Mouse (Mus musculus) limb, embryonic 10.5 days (tissue): Measurements from ENCODE around the gene Osm. TPM values are rescaled to one million over a fixed set of nuclear protein-coding genes. Genes with fewer than 3 reads are reported as not detected.
A peak's percentile ranks its signal among the peaks of the same experiment; 100 is the strongest.

ENCODE experiments used
- DNase-seq: peaks from one replicate; pipeline ENCODE4 v3.0.0-alpha.2; 2017; ENCODE audit warnings: low spot score
- H3K27ac ChIP-seq: fragments of 300-500 bp; sonication (generic); 2 replicates; pipeline ENCODE4 v1.5.1; 2016; ENCODE audit warnings: mild to moderate bottlenecking
- H3K27me3 ChIP-seq: fragments of 300-500 bp; sonication (generic); 2 replicates; pipeline ENCODE4 v1.6.1; 2016; ENCODE audit warnings: low read depth, mild to moderate bottlenecking; ENCODE audit not compliant: poor library complexity, severe bottlenecking
- H3K36me3 ChIP-seq: fragments of 300-500 bp; sonication (generic); 2 replicates; pipeline ENCODE4 v1.6.1; 2016; ENCODE audit warnings: mild to moderate bottlenecking, moderate library complexity
- H3K4me1 ChIP-seq: fragments of 300-500 bp; sonication (generic); 2 replicates; pipeline ENCODE4 v1.6.1; 2016
- H3K4me3 ChIP-seq: fragments of 300-500 bp; sonication (generic); 2 replicates; pipeline ENCODE4 v1.5.1; 2016; ENCODE audit warnings: mild to moderate bottlenecking, moderate library complexity
- H3K9me3 ChIP-seq: fragments of 300-500 bp; sonication (generic); replicated peaks from 2 replicates; pipeline ENCODE4 v1.6.1; 2016; ENCODE audit warnings: mild to moderate bottlenecking
- WGBS: fragments of 180-500 bp; shearing (Covaris S2); methylation state at CpG from one replicate; pipeline ENCODE4 v1.1.7; 2016; 5-methylcytosine and 5-hydroxymethylcytosine counted together
- polyA plus RNA-seq: library from polyadenylated mRNA; unstranded; fragments of >200 nt; fragmentation: Nextera tagmentation; extraction: Ambion mirVana; gene quantifications from 2 replicates; pipeline ENCODE4 v1.2.1, GENCODE M21; 2016

Gene Osm
- polyA plus RNA-seq, 1 experiment from 2014 or later, result not detected

GRCm38 (mm10) chr11:4203705-4204074 is 32.5 kb upstream of the Osm start:
- WGBS, result 68% methylated on average over 2 of the region's 2 CpGs
- H3K36me3 ChIP-seq, result peaks cover 27% of the 10 kb centered on the region
- no peaks in the 10 kb centered on the region for H3K27me3 ChIP-seq
- no peaks in the 10 kb centered on the region for H3K9me3 ChIP-seq
- DNase-seq, result no peak
- H3K27ac ChIP-seq, result no peak overlapping the region
- no peak overlapping the region for H3K4me3 ChIP-seq
- no peaks in the 10 kb centered on the region for H3K4me1 ChIP-seq

DNA sequence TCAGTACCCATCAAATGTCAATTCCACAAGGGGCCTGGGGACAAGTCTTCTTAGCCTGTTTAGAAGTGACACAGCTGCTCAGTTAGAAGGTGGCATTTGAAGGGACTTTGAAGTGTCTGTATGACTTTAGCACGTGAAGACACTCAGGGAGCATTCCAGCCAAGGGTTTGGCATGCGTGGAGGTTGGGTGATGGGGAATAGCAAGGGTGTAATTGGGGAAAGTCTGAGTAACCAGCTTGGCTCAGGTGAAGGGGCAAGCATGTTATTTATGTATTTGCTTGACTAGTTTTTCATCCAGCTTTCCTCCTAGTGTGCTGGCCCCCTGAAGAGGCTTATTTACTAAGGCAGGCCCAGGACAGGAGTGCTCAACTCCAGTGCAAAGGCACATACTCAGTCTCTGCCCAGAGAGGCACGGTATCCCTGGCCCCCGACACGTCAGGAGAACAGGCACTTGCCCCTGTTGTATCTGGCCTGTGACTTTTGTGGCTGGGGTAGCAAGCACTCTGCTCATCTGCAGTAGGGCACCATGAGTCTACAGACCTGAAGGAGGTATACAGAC is 31.0 kb upstream of the Osm start:
- DNase-seq, result no peak
- WGBS, result 87% methylated on average over 5 of the region's 5 CpGs

GRCm38 (mm10) chr11:4205951-4206350 is 30.3 kb upstream of the Osm start:
- WGBS, result 89% methylated on average over 7 of the region's 7 CpGs
- H3K27me3 ChIP-seq, result no peaks in the 10 kb centered on the region
- no peak overlapping the region for H3K4me3 ChIP-seq
- H3K9me3 ChIP-seq, result no peaks in the 10 kb centered on the region
- H3K4me1 ChIP-seq, result no peaks in the 10 kb centered on the region
- peaks cover 44% of the 10 kb centered on the region for H3K36me3 ChIP-seq
- H3K27ac ChIP-seq, result no peak overlapping the region
- no peak for DNase-seq

More for the DNA sequence above, 31.0 kb upstream of the Osm start:
- no peaks in the 10 kb centered on the region for H3K9me3 ChIP-seq
- no peak overlapping the region for H3K27ac ChIP-seq
- H3K27me3 ChIP-seq, result no peaks in the 10 kb centered on the region
- no peak overlapping the region for H3K4me3 ChIP-seq
- no peaks in the 10 kb centered on the region for H3K4me1 ChIP-seq
- H3K36me3 ChIP-seq, result peaks cover 38% of the 10 kb centered on the region

DNA sequence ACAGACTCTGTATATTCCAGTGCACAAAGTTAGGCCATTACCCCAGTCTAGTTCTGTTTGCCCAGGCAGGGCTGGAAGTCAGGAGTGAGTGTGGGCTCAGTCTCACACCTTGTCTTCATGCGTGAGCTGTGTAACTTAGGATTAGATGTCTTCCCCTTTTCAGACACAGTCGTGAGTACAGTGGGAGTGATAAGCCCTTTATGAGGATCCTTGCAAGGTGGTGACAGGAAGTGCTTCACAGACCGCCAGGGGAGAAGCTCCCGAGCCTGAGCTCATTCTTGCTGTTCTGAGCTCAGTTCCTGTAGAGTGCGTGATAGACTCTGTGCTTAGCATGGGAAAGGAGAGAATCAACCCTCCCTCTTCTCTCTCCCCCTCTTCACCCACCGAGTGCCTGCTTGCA is 29.7 kb upstream of the Osm start:
- Histone ChIP-seq H3K27ac (no peak overlapping the region), H3K9me3 (no peaks in the 10 kb centered on the region), H3K36me3 (peaks cover 48% of the 10 kb centered on the region), H3K4me3 (no peak overlapping the region), H3K27me3 (no peaks in the 10 kb centered on the region), H3K4me1 (no peaks in the 10 kb centered on the region)
- DNase-seq, result no peak
- 80% methylated on average over 6 of the region's 6 CpGs for WGBS

- H3K27me3 ChIP-seq, result no peaks in the 10 kb centered on the region
- no peak overlapping the region for H3K27ac ChIP-seq
- no peak for DNase-seq
- peaks cover 57% of the 10 kb centered on the region for H3K36me3 ChIP-seq
- H3K9me3 ChIP-seq, result no peaks in the 10 kb centered on the region
- 94% methylated on average over 9 of the region's 9 CpGs for WGBS
- H3K4me3 ChIP-seq, result no peak overlapping the region
- no peaks in the 10 kb centered on the region for H3K4me1 ChIP-seq
These were observed 28.6 kb upstream of the Osm start for GRCm38 (mm10) chr11:4207655-4208054.

GRCm38 (mm10) chr11:4209556-4209955 is 26.7 kb upstream of the Osm start:
- Histone ChIP-seq H3K9me3 (no peaks in the 10 kb centered on the region), H3K27me3 (no peaks in the 10 kb centered on the region), H3K27ac (no peak overlapping the region), H3K4me3 (no peak overlapping the region), H3K4me1 (no peaks in the 10 kb centered on the region), H3K36me3 (peaks cover 76% of the 10 kb centered on the region)
- 80% methylated on average over 5 of the region's 5 CpGs for WGBS
- no peak for DNase-seq

DNA sequence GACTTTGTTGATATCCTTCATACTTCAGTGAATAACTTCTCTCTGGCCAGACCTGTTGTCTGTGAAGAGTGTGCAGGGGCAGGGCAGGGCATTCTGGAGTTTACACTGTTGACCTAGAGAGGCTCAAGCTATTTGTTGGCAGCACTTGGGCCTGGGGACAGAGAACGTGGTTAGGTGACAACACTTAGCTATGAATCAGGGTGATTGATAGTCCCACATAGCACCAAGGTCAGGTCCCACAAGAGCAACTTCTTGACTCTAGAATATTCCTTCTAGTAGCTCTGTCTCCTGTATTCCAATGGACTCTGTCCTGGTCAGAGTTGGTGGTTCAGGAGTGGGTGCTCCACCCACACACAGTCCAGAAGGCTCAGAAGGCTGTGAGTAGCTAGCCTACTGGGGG is 25.4 kb upstream of the Osm start:
- WGBS, result 65% methylated on average over 1 of the region's 1 CpGs
- H3K36me3 ChIP-seq, result peaks cover 85% of the 10 kb centered on the region
- no peak for DNase-seq
- no peaks in the 10 kb centered on the region for H3K9me3 ChIP-seq
- no peak overlapping the region for H3K4me3 ChIP-seq
- H3K27me3 ChIP-seq, result no peaks in the 10 kb centered on the region
- H3K4me1 ChIP-seq, result no peaks in the 10 kb centered on the region
- H3K27ac ChIP-seq, result no peak overlapping the region

- no peak overlapping the region for H3K27ac ChIP-seq
- H3K4me3 ChIP-seq, result no peak overlapping the region
- H3K36me3 ChIP-seq, result peaks cover 67% of the 10 kb centered on the region
- peaks cover 8% of the 10 kb centered on the region for H3K27me3 ChIP-seq
- WGBS, result 96% methylated on average over 10 of the region's 10 CpGs
- H3K4me1 ChIP-seq, result peaks cover 5% of the 10 kb centered on the region
- H3K9me3 ChIP-seq, result no peaks in the 10 kb centered on the region
- no peak for DNase-seq
These were observed 23.1 kb upstream of the Osm start for GRCm38 (mm10) chr11:4213107-4213506.

DNA sequence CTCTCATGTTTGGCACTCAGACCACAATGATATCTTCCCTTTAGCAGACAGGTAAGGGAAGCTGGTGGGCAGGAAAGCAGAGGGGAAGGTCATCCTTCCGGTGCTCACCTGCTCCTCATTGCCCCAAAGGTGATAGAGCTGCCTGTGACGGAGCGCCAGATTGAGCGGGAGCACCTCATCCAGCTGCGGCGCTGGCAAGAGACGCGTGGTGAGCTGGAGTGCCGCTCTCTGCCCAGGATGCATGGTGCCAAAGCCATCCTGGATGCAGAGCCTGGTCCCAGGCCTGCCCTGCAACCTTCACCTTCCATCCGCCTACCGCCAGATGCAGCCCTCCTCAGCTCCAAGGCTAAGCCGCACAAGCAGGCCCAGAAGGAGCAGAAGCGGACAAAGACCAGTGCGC is 21.6 kb upstream of the Osm start:
- Histone ChIP-seq H3K9me3 (no peaks in the 10 kb centered on the region), H3K36me3 (peaks cover 58% of the 10 kb centered on the region), H3K4me1 (peaks cover 16% of the 10 kb centered on the region), H3K4me3 (no peak overlapping the region), H3K27me3 (peaks cover 22% of the 10 kb centered on the region), H3K27ac (no peak overlapping the region)
- WGBS, result 94% methylated on average over 14 of the region's 14 CpGs
- DNase-seq, result no peak

GRCm38 (mm10) chr11:4215061-4215460 is 21.2 kb upstream of the Osm start:
- H3K27ac ChIP-seq, result no peak overlapping the region
- DNase-seq, result no peak
- WGBS, result 78% methylated on average over 10 of the region's 10 CpGs
- peaks cover 27% of the 10 kb centered on the region for H3K27me3 ChIP-seq
- H3K9me3 ChIP-seq, result no peaks in the 10 kb centered on the region
- H3K4me3 ChIP-seq, result no peak overlapping the region
- peaks cover 16% of the 10 kb centered on the region for H3K4me1 ChIP-seq
- peaks cover 53% of the 10 kb centered on the region for H3K36me3 ChIP-seq

DNA sequence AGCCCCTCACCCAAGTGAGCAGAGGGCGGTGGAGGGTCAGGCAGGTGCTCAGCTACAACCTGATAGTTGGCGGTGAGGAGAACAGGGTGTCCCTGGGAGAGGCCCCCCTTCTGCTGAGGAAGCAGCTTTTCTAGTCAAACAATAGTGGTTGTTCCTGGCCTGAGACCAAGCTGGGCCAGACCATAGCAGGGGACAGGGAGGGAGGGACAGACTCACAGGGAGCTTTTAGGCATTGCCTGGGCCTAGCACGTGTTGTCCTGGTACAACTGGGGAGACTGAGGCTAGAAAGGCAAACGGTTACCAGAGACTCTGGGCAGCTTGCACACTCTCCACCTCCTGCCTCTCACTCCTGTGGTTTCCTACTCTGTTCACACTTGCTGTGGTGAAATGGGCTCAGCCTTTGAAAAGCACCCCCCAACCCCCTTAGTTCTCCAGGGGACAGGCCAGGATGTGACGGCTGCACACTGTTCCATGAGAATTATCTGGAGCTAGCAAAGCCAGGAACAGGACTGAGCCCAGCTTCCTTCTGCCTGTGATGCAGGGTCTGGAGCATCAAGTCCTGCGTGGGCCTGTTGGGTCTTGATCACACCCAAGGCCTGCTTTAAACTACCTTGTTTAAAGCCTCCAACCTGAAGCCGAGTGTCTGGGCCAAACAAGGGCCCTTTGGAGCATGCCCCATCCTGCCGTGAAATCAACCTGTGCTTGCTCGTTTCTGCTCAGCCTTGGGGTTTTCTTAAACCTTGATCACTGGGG is 19.8 kb upstream of the Osm start:
- peaks cover 36% of the 10 kb centered on the region for H3K27me3 ChIP-seq
- no peak overlapping the region for H3K4me3 ChIP-seq
- no peaks in the 10 kb centered on the region for H3K9me3 ChIP-seq
- peaks cover 43% of the 10 kb centered on the region for H3K36me3 ChIP-seq
- peaks cover 16% of the 10 kb centered on the region for H3K4me1 ChIP-seq
- no peak for DNase-seq
- H3K27ac ChIP-seq, result no peak overlapping the region
- 88% methylated on average over 9 of the region's 9 CpGs for WGBS

- peaks cover 40% of the 10 kb centered on the region for H3K27me3 ChIP-seq
- 2% methylated on average over 56 of the region's 56 CpGs for WGBS
- peak within 1 kb of the TSS; percentile 63 for H3K4me3 ChIP-seq
- H3K27ac ChIP-seq, result peak within 1 kb of the TSS; percentile 72
- H3K4me1 ChIP-seq, result peaks cover 16% of the 10 kb centered on the region
- DNase-seq, result peak; percentile 84
- H3K36me3 ChIP-seq, result peaks cover 28% of the 10 kb centered on the region
- no peaks in the 10 kb centered on the region for H3K9me3 ChIP-seq
These were observed 18.1 kb upstream of the Osm start, which contains the start of gene Castor1 for GRCm38 (mm10) chr11:4217914-4218629. Gene Castor1, plus strand, starts transcription at chr11:4218225.

- peak overlapping the region; percentile 72 for H3K27ac ChIP-seq
- peaks cover 16% of the 10 kb centered on the region for H3K4me1 ChIP-seq
- peak overlapping the region; percentile 63 for H3K4me3 ChIP-seq
- peaks cover 22% of the 10 kb centered on the region for H3K36me3 ChIP-seq
- H3K27me3 ChIP-seq, result peaks cover 40% of the 10 kb centered on the region
- DNase-seq, result no peak
- WGBS, result 5% methylated on average over 6 of the region's 6 CpGs
- no peaks in the 10 kb centered on the region for H3K9me3 ChIP-seq
These were observed 17.6 kb upstream of the Osm start for GRCm38 (mm10) chr11:4218637-4219036.
